Mouse (Mus musculus) limb, embryonic 11.5 days (tissue): ENCODE data around the gene Gm30191. TPM values are rescaled to one million over a fixed set of nuclear protein-coding genes. Genes with fewer than 3 reads are reported as not detected.
"Not testable (repeated sequence)": the region's sequence is repeated elsewhere in the genome, so short reads cannot be mapped to it uniquely, and the experiment has no call there.

Source experiments
- ATAC-seq: fragments of 200-750 bp; cut with Nextera tagmentation; 2 replicates; pipeline ENCODE4 v1.8.0; 2017; ENCODE audit warnings: low read depth; ENCODE audit not compliant: insufficient number of reproducible peaks, low FRiP score, low TSS enrichment
- DNase-seq: peaks from one replicate; pipeline ENCODE4 v3.0.0-alpha.2; 2015; ENCODE audit warnings: low spot score
- H3K27ac ChIP-seq: fragments of 300-500 bp; sonication (generic); replicated peaks from 2 replicates; pipeline ENCODE4 v1.5.1; 2014; ENCODE audit warnings: low read depth, mild to moderate bottlenecking, low read length
- H3K27me3 ChIP-seq: fragments of 300-500 bp; sonication (generic); 2 replicates; pipeline ENCODE4 v1.6.1; 2014; ENCODE audit warnings: mild to moderate bottlenecking, low read length, mixed read lengths; ENCODE audit not compliant: control insufficient read depth, insufficient read depth
- H3K36me3 ChIP-seq: fragments of 300-500 bp; sonication (generic); 2 replicates; pipeline ENCODE4 v1.6.1; 2014; ENCODE audit warnings: mild to moderate bottlenecking, low read length, moderate library complexity, mixed read lengths; ENCODE audit not compliant: control insufficient read depth, insufficient read depth
- H3K4me1 ChIP-seq: fragments of 300-500 bp; sonication (generic); 2 replicates; pipeline ENCODE4 v1.6.1; 2014; ENCODE audit warnings: low read length, mixed read lengths; ENCODE audit not compliant: control insufficient read depth, insufficient read depth
- H3K4me2 ChIP-seq: fragments of 300-500 bp; sonication (generic); 2 replicates; pipeline ENCODE4 v1.6.1; 2014; ENCODE audit warnings: low read depth, mild to moderate bottlenecking, moderate library complexity; ENCODE audit not compliant: severe bottlenecking
- H3K4me3 ChIP-seq: fragments of 300-500 bp; sonication (generic); 2 replicates; pipeline ENCODE4 v1.5.1; 2014; ENCODE audit warnings: low read depth, low read length
- H3K9ac ChIP-seq: fragments of 300-500 bp; sonication (generic); 2 replicates; pipeline ENCODE4 v1.6.1; 2014; ENCODE audit warnings: mild to moderate bottlenecking, low read length
- H3K9me3 ChIP-seq: fragments of 300-500 bp; sonication (generic); 2 replicates; pipeline ENCODE4 v1.6.1; 2016; ENCODE audit warnings: low read length; ENCODE audit not compliant: control insufficient read depth
- WGBS: fragments of 180-500 bp; shearing (Covaris S2); extraction: QIAGEN DNeasy Blood & Tissue Kit; methylation state at CpG from one replicate; pipeline ENCODE4 v1.1.7; 2014; 5-methylcytosine and 5-hydroxymethylcytosine counted together
- polyA plus RNA-seq: library from polyadenylated mRNA; unstranded; fragments of >200 nt; fragmentation: Nextera tagmentation; extraction: Ambion mirVana; gene quantifications from 2 replicates; pipeline ENCODE4 v1.2.1, GENCODE M21; 2014

Gm30191 gene
- polyA plus RNA-seq, 1 experiment from 2014 or later: not detected

DNA sequence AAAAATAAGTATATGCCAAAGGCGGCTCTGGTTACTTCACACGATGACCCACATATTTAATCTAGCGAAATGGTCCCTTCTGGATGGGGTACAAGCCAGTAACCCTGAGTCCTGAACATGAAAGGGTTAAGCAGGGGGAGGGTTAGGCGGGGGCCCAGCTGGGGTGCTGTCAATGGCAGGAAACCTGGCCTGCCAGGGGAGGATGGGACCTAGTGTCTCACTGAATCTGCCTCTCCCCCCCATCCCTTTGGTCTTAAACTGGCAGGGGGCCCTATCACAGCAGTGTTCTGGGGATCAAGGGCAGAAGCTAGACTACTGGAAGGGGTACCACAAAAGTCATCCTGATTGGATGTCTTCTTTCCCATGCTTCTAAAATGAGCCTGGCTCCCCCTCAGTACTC lies 9.1 kb downstream of the Gm30191 start:
- Histone ChIP-seq H3K9me3 (no peaks in the 10 kb centered on the region), H3K36me3 (no peaks in the 10 kb centered on the region), H3K4me2 (no peak overlapping the region), H3K4me1 (peaks cover 35% of the 10 kb centered on the region), H3K9ac (no peak overlapping the region), H3K27me3 (peaks cover 28% of the 10 kb centered on the region), H3K4me3 (no peak overlapping the region), H3K27ac (no peak overlapping the region)
- DNase-seq: peak; percentile 27
- WGBS: 24% methylated on average over 4 of the region's 4 CpGs
- no peak for ATAC-seq

DNA sequence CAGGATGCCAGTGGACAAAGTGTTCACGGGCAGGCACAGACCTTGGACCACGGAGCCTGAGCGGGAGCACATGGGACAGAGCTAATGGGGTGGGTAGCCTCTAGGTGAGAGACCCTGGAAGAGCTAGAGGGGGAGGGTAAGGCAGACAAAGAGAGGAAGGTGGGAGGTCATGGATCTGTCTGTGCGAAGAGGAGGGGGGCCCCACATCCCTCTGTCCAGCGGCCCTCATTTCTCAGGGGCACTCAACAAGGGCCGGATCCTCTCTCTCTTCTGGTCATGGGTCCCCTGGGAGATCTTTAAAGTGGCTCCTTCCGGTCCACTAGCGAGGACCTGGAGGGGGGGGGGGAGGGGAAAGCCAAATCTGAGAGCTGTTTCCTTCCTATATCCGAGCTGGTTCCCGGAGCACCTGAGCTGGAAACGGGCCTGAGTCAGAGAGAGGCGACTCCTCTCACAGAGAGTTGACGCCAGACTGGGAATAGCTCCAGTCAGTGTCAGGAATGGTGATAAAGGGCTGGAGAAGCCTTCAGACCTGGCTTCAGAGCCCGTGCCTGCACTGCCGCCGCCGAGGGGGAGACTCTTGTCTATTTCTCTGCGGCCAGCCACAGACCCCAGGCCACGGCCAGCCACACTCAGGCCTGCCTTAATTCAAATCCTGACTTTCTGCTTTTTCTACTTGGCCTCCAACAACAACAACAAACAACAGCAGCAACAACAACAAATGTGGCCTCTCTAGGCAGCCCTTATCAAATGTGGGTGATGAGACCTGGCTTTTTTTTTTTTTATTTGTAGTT lies 9.9 kb downstream of the Gm30191 start:
- H3K4me3 ChIP-seq: no peak overlapping the region
- WGBS: 5% methylated on average over 19 of the region's 19 CpGs

DNA sequence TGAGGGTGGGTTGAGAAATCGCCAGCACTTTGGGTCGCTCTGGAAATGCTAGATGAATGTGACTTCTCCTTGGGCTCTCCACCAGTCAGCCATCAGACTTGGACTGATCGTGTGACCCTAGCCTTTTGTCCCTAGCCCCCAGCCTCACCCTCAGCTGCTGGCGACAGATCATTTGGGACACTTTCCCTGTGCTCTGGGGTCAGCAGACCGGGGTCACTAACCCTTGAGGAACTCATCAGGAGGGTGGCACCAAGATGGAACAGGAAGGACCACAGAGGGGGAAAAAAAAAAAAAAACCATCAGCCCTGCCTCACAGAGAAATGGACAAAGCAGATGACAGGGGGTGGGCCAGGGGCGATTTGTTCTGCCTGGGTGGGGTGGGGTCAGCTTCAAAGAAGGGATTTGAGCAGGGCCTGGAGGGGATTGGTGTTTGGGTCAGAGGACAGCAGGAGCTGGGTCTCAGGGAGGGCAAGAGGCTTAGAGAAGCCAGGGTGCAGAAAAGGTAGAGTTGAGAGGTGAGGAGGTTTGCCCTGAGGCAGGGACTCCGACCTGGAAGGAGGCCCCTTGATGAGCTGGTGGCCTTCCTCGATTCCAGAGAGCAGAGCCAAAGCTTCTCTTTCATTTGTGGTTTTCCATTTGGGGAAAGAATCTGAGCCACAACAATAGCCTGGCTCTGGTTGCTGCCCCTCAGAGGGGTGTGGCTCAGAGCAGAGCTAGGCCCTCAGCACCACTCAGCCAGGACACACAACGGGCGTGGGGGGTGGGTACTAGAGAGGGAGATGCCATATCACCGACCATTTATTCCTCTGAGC lies 10.7 kb downstream of the Gm30191 start:
- Histone ChIP-seq H3K36me3 (no peaks in the 10 kb centered on the region), H3K9ac (no peak overlapping the region), H3K27me3 (peaks cover 14% of the 10 kb centered on the region), H3K4me3 (no peak overlapping the region), H3K4me2 (no peak overlapping the region), H3K9me3 (no peaks in the 10 kb centered on the region), H3K27ac (no peak overlapping the region), H3K4me1 (peaks cover 24% of the 10 kb centered on the region)
- ATAC-seq (no peak), DNase-seq (peak; percentile 22)
- WGBS: 16% methylated on average over 11 of the region's 11 CpGs

More for the DNA sequence above, 9.9 kb downstream of the Gm30191 start:
- H3K36me3 ChIP-seq: no peaks in the 10 kb centered on the region
- H3K9ac ChIP-seq: no peak overlapping the region
- ATAC-seq (no peak), DNase-seq (peak; percentile 43)
- peaks cover 32% of the 10 kb centered on the region for H3K4me1 ChIP-seq
- peaks cover 22% of the 10 kb centered on the region for H3K27me3 ChIP-seq
- no peak overlapping the region for H3K27ac ChIP-seq
- H3K9me3 ChIP-seq: no peaks in the 10 kb centered on the region
- no peak overlapping the region for H3K4me2 ChIP-seq

DNA sequence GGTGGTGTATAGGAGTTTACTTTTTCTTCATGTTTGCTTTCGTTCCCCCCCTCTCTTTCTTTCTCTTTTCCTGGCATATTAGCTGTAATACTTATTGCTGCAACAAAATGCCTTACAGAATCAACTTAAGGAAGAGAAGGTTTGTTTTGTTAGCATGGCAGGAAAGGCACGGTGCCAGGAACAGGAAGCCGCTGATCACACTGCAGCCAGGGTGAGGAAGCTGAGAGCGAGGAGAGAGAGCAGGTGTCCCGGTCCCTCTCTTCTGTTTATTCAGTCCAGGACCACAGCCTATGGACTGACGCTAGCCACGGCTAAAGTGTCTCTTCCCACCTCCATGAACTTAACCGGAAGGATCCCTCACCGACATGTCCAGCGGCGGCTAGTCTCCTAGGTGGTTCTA lies 11.6 kb downstream of the Gm30191 start:
- ATAC-seq (no peak), DNase-seq (no peak)
- 84% methylated on average over 11 of the region's 11 CpGs for WGBS

DNA sequence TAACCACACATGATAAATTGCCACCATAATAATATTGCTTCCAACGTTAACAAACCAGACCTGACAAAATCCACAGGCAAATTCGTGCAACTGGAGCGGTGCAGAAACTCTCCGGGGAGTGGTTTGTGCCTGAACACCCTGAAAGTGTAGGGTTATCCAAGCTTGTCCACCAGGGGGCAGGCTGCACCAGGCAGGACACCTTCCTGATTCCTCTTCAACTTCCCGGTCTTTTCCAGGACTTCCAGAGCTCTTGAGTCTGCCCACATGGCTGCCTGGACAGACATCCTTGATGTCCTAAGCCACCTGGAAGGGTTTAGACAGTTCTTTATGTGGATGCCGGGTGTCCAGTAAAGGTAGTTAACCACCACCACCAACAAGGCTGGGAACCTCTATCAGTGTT lies 16.5 kb downstream of the Gm30191 start:
- H3K27me3 ChIP-seq: no peaks in the 10 kb centered on the region
- H3K9me3 ChIP-seq: no peaks in the 10 kb centered on the region
- no peak overlapping the region for H3K9ac ChIP-seq
- no peak overlapping the region for H3K4me3 ChIP-seq
- DNase-seq: peak; percentile 76
- WGBS: 34% methylated on average over 6 of the region's 6 CpGs
- no peaks in the 10 kb centered on the region for H3K4me1 ChIP-seq
- H3K27ac ChIP-seq: no peak overlapping the region
- no peak overlapping the region for H3K4me2 ChIP-seq
- no peak for ATAC-seq
- no peaks in the 10 kb centered on the region for H3K36me3 ChIP-seq

More for the DNA sequence above, 11.6 kb downstream of the Gm30191 start:
- no peak overlapping the region for H3K9ac ChIP-seq
- no peak overlapping the region for H3K4me2 ChIP-seq
- H3K27me3 ChIP-seq: peaks cover 5% of the 10 kb centered on the region
- H3K36me3 ChIP-seq: no peaks in the 10 kb centered on the region
- peaks cover 20% of the 10 kb centered on the region for H3K4me1 ChIP-seq
- H3K9me3 ChIP-seq: no peaks in the 10 kb centered on the region
- H3K4me3 ChIP-seq: no peak overlapping the region
- no peak overlapping the region for H3K27ac ChIP-seq

DNA sequence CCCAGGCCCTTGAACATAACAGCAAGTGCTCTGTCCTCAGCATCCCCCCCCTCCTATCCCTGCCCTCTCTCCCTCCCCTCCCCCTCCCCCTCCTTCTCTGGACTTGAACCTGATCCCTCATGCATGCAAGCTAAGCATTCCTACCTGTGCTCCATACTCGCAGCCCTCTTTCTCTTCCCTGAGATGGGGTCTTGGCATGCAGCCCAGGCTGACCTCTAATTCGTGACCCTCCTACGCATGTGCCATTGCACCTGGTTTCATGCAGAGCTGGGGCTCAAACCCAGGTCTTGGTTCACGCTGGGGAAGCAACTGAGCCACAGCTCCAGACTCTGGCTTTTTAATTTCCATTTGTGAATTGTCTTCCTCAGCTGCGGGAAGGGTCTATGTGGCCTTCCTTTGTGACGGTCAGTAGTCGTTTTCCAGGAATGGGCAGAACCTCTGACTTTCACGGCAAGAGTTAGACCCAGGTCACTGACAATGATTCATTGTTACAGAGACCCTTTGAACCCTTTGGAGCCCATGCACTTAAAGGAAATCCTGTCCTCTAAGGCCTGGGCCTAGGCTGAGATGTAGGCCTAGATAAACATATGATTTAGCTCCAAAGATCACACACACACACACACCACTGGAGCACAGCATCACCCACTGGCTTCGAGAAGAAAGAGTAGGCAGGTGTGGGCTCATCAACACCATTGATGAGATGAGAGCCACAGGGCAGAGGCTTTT lies 19.3 kb downstream of the Gm30191 start:
- Histone ChIP-seq H3K4me3 (no peak overlapping the region), H3K9me3 (no peaks in the 10 kb centered on the region), H3K9ac (no peak overlapping the region), H3K27ac (no peak overlapping the region), H3K27me3 (no peaks in the 10 kb centered on the region), H3K4me1 (no peaks in the 10 kb centered on the region), H3K36me3 (no peaks in the 10 kb centered on the region), H3K4me2 (no peak overlapping the region)
- ATAC-seq (no peak), DNase-seq (no peak)
- 68% methylated on average over 9 of the region's 9 CpGs for WGBS

DNA sequence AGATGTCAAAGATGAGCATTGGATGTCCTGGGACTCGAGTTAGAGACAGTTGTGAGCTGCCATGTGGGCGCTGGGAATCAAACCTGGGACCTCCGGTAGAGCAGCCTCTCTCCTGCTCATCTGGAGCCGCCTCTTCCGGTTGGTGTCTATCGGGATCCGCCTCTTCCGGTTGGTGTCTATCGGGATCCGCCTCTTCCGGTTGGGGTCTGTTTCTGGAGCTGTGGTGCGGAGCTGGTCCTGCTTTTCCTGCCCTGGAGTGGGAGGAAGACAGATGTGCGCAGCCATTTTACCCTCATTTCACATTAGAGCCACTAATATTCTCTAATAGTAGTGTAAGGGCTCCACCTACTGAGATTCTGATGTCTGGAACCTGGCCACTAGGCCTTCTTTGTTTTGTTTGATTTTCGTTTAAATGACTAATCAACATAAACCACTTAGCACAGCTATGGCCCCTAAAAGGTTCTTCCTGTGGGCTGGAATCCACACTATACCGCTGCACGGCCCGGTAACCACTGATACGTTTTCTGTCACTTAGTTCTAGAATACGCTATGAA lies 21.4 kb downstream of the Gm30191 start:
- Histone ChIP-seq H3K27me3 (no peaks in the 10 kb centered on the region), H3K9ac (no peak overlapping the region), H3K4me3 (no peak overlapping the region), H3K4me1 (no peaks in the 10 kb centered on the region), H3K36me3 (no peaks in the 10 kb centered on the region), H3K27ac (no peak overlapping the region), H3K9me3 (no peaks in the 10 kb centered on the region), H3K4me2 (no peak overlapping the region)
- no peak for DNase-seq
- 88% methylated on average over 19 of the region's 19 CpGs for WGBS
- ATAC-seq: no peak

DNA sequence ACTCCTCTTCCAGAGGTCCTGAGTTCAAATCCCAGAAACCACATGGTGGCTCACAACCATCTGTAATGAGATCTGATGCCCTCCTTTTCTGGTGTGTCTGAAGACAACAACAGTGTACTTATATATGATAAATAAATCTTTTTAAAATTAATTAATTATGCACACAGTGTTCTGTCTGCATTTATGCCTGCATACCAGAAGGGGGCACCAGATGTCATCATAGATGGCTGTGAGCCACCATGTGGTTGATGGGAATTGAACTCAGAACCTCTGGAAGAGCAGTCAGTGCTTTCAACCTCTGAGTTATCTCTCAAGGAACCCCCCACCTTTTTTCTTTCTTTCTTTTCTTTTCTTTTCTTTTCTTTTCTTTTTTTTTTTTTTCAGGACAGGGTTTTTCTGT lies 22.9 kb downstream of the Gm30191 start:
- H3K27ac ChIP-seq, H3K27me3 ChIP-seq, H3K4me2 ChIP-seq, H3K4me3 ChIP-seq, H3K4me1 ChIP-seq, H3K9ac ChIP-seq, ATAC-seq, DNase-seq, H3K9me3 ChIP-seq, H3K36me3 ChIP-seq: not testable (repeated sequence)
